Mouse (Mus musculus): ENCODE measurements at regions not wholly inside any gene's neighbourhood (a gene's known extent, or its start where the extent isn't known, plus 50 kb on each side); places are given as distances from the start of the nearest gene placed in this dataset.

DNA sequence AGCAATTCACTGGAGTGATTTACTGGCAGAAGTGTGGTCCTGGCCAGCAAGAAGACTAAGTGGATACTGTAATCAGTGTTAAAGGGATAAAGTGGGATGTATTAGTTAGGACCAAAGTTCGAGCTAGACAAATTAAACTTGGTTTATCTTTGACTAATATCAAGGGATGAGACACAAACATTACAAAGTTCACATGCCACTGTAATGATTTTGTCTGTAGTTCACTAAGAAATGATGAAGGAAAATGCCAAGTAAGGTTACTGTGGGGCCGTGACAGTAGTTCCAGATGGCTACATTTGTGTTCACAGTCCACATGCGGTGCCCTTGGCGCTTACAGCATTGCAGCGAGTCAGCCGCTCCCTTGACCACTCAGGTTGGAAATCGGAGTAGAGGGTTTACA is 458.2 kb upstream of the Pkn2 start:
- ATAC-seq, result no peak
- no peak overlapping the region for H3K4me2 ChIP-seq (ENCODE audit: low read depth, low read length)
- no peak overlapping the region for H3K4me3 ChIP-seq (ENCODE audit: low read length)
- no peaks in the 10 kb centered on the region for H3K27me3 ChIP-seq (replicated peaks; ENCODE audit: control insufficient read depth, insufficient read depth, low read length)
- H3K9me3 ChIP-seq (ENCODE audit: control insufficient read depth, low read length), result no peaks in the 10 kb centered on the region
- 84% methylated on average over 7 of the region's 7 CpGs for WGBS
- H3K4me1 ChIP-seq (ENCODE audit: control insufficient read depth, insufficient read depth, low read length), result no peaks in the 10 kb centered on the region
- H3K9ac ChIP-seq (ENCODE audit: low read depth, low read length), result no peak overlapping the region
- no peak overlapping the region for H3K27ac ChIP-seq (ENCODE audit: low read length)
- H3K36me3 ChIP-seq (ENCODE audit: control insufficient read depth, insufficient read depth, low read length), result no peaks in the 10 kb centered on the region

DNA sequence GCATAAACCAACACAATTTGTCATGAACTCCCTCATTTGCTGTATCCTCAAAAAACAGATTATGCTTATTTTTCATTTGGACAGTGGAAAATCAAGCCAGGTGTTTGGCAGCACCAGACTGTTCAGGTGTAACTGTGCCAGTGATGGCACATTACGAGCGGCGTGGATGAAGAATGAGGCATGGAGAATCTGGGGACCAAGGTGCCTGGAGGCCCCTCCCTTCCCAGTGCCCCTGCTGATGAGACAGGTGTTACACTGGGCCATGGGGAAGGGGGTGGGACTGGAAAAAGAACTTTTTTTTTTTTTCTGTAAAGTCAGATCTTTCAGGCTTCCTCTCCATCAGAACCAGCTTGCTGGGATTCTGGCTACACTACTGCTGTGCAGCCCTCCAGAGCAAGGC is 451.5 kb upstream of the Pkn2 start:
- H3K4me1 ChIP-seq (ENCODE audit: control insufficient read depth, insufficient read depth, low read length), result no peaks in the 10 kb centered on the region
- H3K4me3 ChIP-seq (ENCODE audit: low read length), result no peak overlapping the region
- 88% methylated on average over 3 of the region's 3 CpGs for WGBS
- no peak overlapping the region for H3K9ac ChIP-seq (ENCODE audit: low read depth, low read length)
- H3K36me3 ChIP-seq (ENCODE audit: control insufficient read depth, insufficient read depth, low read length), result no peaks in the 10 kb centered on the region
- H3K27ac ChIP-seq (ENCODE audit: low read length), result no peak overlapping the region
- ATAC-seq, result no peak
- H3K27me3 ChIP-seq (replicated peaks; ENCODE audit: control insufficient read depth, insufficient read depth, low read length), result no peaks in the 10 kb centered on the region
- no peaks in the 10 kb centered on the region for H3K9me3 ChIP-seq (ENCODE audit: control insufficient read depth, low read length)
- no peak overlapping the region for H3K4me2 ChIP-seq (ENCODE audit: low read depth, low read length)

DNA sequence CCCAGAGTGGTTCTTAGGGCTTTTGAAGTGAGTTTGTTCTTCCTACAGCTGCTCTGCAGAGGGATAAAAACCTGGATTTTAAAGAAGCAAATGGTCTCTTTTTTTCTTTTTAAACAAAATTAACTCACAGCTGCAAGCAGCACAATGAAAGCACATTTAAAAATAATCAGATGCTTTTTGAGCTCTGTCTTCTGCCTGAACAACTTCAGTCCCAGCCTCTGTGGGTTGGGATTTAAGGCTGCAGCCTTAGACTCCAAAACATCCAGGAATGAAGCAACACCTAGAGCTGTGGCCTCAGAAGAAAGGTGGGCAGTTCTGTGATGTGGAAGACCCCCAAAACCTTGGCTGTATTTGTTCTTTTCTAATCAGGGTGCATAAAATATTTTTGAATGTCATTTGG is 446.7 kb upstream of the Pkn2 start:
- Histone ChIP-seq H3K9me3 (ENCODE audit: control insufficient read depth, low read length) (no peaks in the 10 kb centered on the region), H3K27me3 (replicated peaks; ENCODE audit: control insufficient read depth, insufficient read depth, low read length) (no peaks in the 10 kb centered on the region), H3K27ac (ENCODE audit: low read length) (no peak overlapping the region), H3K4me3 (ENCODE audit: low read length) (no peak overlapping the region), H3K36me3 (ENCODE audit: control insufficient read depth, insufficient read depth, low read length) (no peaks in the 10 kb centered on the region), H3K4me2 (ENCODE audit: low read depth, low read length) (no peak overlapping the region), H3K9ac (ENCODE audit: low read depth, low read length) (no peak overlapping the region), H3K4me1 (ENCODE audit: control insufficient read depth, insufficient read depth, low read length) (no peaks in the 10 kb centered on the region; the same call in 1 of the 2 replicates)
- ATAC-seq, result no peak

DNA sequence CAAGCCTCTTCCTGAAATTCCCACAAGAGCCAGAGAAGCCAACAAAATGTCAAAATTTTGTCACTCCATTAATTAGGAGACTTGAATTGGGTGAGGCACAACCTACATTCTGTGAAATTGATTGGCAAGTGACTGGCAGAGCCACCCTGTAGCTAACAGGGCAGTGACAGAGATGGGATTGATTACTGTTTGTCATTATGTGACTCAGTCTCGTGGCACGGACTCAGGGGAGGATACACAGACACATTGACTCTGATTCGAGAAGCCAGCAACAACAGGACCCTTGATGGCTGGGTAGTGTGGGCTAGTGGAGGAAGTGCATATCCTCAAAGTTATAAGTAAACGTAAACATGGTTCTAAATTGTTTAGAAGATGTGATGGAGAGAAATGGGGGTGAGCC is 445.8 kb upstream of the Pkn2 start:
- Histone ChIP-seq H3K4me3 (ENCODE audit: low read length) (no peak overlapping the region), H3K4me1 (ENCODE audit: control insufficient read depth, insufficient read depth, low read length) (no peaks in the 10 kb centered on the region; the same call in 1 of the 2 replicates), H3K27ac (ENCODE audit: low read length) (no peak overlapping the region), H3K27me3 (replicated peaks; ENCODE audit: control insufficient read depth, insufficient read depth, low read length) (no peaks in the 10 kb centered on the region), H3K36me3 (ENCODE audit: control insufficient read depth, insufficient read depth, low read length) (no peaks in the 10 kb centered on the region), H3K9me3 (ENCODE audit: control insufficient read depth, low read length) (no peaks in the 10 kb centered on the region), H3K9ac (ENCODE audit: low read depth, low read length) (no peak overlapping the region), H3K4me2 (ENCODE audit: low read depth, low read length) (no peak overlapping the region)
- WGBS, result 43% methylated on average over 4 of the region's 4 CpGs
- no peak for ATAC-seq

DNA sequence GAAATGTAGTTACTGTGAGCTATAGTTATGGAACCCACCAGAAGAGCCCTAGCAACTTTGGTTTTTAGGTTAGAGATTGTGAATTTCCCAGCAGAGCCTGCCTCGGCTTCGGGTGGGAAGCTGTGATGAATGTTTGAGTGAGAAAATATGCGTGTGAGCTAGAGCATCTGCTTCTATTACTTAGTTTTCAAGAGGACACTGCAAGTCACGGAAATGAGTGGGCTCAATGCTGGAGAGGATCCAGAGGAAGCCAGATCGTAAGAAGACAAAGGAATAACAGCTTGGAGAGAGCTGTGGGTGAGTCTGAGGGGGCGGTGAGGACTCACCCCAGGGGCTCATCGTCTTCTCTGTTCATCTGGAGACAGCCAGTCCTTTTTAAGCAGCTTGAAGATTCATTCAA is 434.7 kb upstream of the Pkn2 start:
- no peak overlapping the region for H3K27ac ChIP-seq (ENCODE audit: low read length)
- no peak overlapping the region for H3K9ac ChIP-seq (ENCODE audit: low read depth, low read length)
- no peaks in the 10 kb centered on the region for H3K4me1 ChIP-seq (ENCODE audit: control insufficient read depth, insufficient read depth, low read length)
- H3K27me3 ChIP-seq (replicated peaks; ENCODE audit: control insufficient read depth, insufficient read depth, low read length), result no peaks in the 10 kb centered on the region
- no peaks in the 10 kb centered on the region for H3K36me3 ChIP-seq (ENCODE audit: control insufficient read depth, insufficient read depth, low read length)
- no peak for ATAC-seq
- H3K9me3 ChIP-seq (ENCODE audit: control insufficient read depth, low read length), result no peaks in the 10 kb centered on the region
- WGBS, result 46% methylated on average over 7 of the region's 7 CpGs
- no peak overlapping the region for H3K4me2 ChIP-seq (ENCODE audit: low read depth, low read length)
- no peak overlapping the region for H3K4me3 ChIP-seq (ENCODE audit: low read length)

DNA sequence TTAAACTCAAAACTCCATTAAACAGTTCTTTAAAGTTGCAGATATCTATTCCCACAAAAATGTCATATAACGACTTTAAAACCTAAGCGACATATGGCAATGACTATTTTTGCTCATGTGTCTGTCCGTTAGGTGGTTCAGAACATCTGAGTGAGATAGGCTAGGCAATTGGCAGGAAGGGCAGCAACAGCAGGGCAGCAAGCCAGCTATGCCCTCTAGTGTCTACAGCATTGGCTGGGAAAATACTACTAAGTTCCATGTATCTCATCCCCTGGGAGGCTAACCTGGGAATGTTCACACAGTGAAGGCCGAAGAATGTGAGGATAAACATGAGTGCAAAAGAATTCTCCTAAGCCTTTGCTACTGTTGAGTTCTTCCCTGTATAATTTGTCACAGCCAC is 410.0 kb upstream of the Pkn2 start:
- Histone ChIP-seq H3K9ac (ENCODE audit: low read depth, low read length) (no peak overlapping the region), H3K27ac (ENCODE audit: low read length) (no peak overlapping the region), H3K36me3 (ENCODE audit: control insufficient read depth, insufficient read depth, low read length) (no peaks in the 10 kb centered on the region), H3K4me3 (ENCODE audit: low read length) (no peak overlapping the region), H3K4me2 (ENCODE audit: low read depth, low read length) (no peak overlapping the region), H3K27me3 (replicated peaks; ENCODE audit: control insufficient read depth, insufficient read depth, low read length) (no peaks in the 10 kb centered on the region), H3K4me1 (ENCODE audit: control insufficient read depth, insufficient read depth, low read length) (no peaks in the 10 kb centered on the region), H3K9me3 (ENCODE audit: control insufficient read depth, low read length) (no peaks in the 10 kb centered on the region)
- WGBS, result 87% methylated on average over 4 of the region's 4 CpGs
- ATAC-seq, result no peak

DNA sequence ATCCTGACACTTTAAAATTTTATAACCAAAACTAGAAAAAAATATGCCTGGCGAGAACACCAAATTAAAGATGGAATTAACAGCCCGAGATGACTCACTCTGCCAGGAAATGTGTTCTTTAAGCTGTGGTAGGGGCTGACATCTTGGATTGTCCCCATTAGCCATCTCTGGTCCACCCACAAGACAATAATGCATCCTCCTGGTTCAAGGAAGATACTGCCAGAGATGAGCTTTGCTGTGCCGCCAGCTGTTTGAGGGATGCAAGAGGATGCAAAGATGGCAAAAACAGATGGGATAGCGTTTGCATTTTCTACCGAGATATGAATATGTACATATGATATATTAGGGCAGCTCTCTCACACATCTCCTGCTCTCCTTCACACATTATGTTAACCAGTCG is 382.3 kb upstream of the Pkn2 start:
- no peak overlapping the region for H3K4me3 ChIP-seq (ENCODE audit: low read length)
- no peak for ATAC-seq
- no peaks in the 10 kb centered on the region for H3K9me3 ChIP-seq (ENCODE audit: control insufficient read depth, low read length)
- H3K27me3 ChIP-seq (replicated peaks; ENCODE audit: control insufficient read depth, insufficient read depth, low read length), result no peaks in the 10 kb centered on the region
- H3K4me2 ChIP-seq (ENCODE audit: low read depth, low read length), result no peak overlapping the region
- no peaks in the 10 kb centered on the region for H3K4me1 ChIP-seq (ENCODE audit: control insufficient read depth, insufficient read depth, low read length)
- 88% methylated on average over 6 of the region's 6 CpGs for WGBS
- no peak overlapping the region for H3K27ac ChIP-seq (ENCODE audit: low read length)
- H3K36me3 ChIP-seq (ENCODE audit: control insufficient read depth, insufficient read depth, low read length), result no peaks in the 10 kb centered on the region
- H3K9ac ChIP-seq (ENCODE audit: low read depth, low read length), result no peak overlapping the region

DNA sequence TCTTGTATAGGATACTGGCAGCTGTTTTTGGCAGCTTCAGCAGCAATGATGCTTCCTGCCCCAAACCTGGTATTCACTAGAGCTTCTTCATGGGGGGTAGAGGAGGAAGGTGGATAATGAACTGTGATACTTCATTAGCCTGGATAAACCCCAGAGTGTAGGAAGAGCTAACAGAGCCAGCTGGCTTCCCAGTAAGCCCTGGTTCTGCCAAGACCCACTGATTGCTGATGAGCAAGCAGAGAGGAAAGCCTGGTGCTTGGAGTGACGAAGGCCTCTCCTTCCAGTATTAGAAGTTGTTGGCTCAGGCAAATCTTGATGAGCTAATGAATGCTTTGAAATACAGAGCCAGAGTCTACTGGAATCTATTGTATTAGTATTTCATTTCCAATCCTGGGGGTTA is 370.8 kb upstream of the Pkn2 start:
- H3K4me1 ChIP-seq (ENCODE audit: control insufficient read depth, insufficient read depth, low read length), result no peaks in the 10 kb centered on the region
- H3K9me3 ChIP-seq (ENCODE audit: control insufficient read depth, low read length), result no peaks in the 10 kb centered on the region
- no peak for ATAC-seq
- H3K4me2 ChIP-seq (ENCODE audit: low read depth, low read length), result no peak overlapping the region
- 90% methylated on average over 1 of the region's 1 CpGs for WGBS
- H3K27ac ChIP-seq (ENCODE audit: low read length), result no peak overlapping the region
- no peak overlapping the region for H3K9ac ChIP-seq (ENCODE audit: low read depth, low read length)
- no peaks in the 10 kb centered on the region for H3K27me3 ChIP-seq (replicated peaks; ENCODE audit: control insufficient read depth, insufficient read depth, low read length)
- H3K36me3 ChIP-seq (ENCODE audit: control insufficient read depth, insufficient read depth, low read length), result no peaks in the 10 kb centered on the region
- H3K4me3 ChIP-seq (ENCODE audit: low read length), result no peak overlapping the region

DNA sequence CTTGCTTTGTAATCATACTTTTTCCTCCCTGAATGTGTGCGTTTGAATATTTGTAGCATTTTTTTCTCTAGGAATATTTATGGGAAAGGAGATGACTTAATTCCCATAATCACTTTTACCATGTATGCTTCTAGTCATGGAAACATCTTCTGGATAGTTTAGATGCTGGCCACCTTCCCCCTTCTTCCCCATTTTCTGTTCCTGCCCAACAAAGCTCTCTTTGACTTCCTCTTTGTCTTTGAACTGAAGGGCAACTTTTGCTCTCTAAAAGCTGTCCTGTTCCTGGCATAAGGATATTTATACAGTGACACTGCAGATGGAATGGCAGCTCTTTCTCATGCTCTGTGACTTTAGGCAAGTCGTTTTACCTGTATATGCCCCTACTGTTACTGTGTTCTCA is 370.2 kb upstream of the Pkn2 start:
- H3K27ac ChIP-seq (ENCODE audit: low read length), result no peak overlapping the region
- WGBS, result 66% methylated on average over 2 of the region's 2 CpGs
- ATAC-seq, result no peak

DNA sequence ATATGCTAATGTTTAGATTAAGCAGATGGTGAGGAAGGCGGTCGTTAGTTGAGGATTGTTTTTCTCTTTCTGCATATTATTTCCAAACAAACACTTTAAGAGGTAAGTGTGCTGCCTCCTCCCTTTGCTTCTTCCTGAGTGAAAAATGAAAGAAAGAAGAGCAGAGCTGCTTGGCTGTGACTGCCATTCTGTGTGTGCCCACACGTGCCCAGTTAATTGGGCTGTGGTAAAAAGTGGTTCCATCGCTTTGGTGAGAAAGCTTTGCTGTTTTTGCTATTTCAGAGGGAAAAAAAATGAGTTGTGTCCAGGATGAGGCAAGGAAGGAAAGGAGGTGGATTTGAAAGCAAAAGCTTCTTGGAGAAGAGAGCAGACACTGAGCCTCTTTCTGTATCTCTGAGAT is 360.9 kb upstream of the Pkn2 start:
- no peak overlapping the region for H3K4me3 ChIP-seq (ENCODE audit: low read length)
- no peak for ATAC-seq
- 52% methylated on average over 4 of the region's 4 CpGs for WGBS
- H3K27ac ChIP-seq (ENCODE audit: low read length), result no peak overlapping the region
- no peaks in the 10 kb centered on the region for H3K27me3 ChIP-seq (replicated peaks; ENCODE audit: control insufficient read depth, insufficient read depth, low read length)
- H3K4me1 ChIP-seq (ENCODE audit: control insufficient read depth, insufficient read depth, low read length), result no peaks in the 10 kb centered on the region
- H3K9me3 ChIP-seq (ENCODE audit: control insufficient read depth, low read length), result no peaks in the 10 kb centered on the region
- H3K4me2 ChIP-seq (ENCODE audit: low read depth, low read length), result no peak overlapping the region
- no peaks in the 10 kb centered on the region for H3K36me3 ChIP-seq (ENCODE audit: control insufficient read depth, insufficient read depth, low read length)
- H3K9ac ChIP-seq (ENCODE audit: low read depth, low read length), result no peak overlapping the region

More for the DNA sequence above, 370.2 kb upstream of the Pkn2 start:
- H3K4me3 ChIP-seq (ENCODE audit: low read length), result no peak overlapping the region
- H3K9ac ChIP-seq (ENCODE audit: low read depth, low read length), result no peak overlapping the region
- no peak overlapping the region for H3K4me2 ChIP-seq (ENCODE audit: low read depth, low read length)
- no peaks in the 10 kb centered on the region for H3K4me1 ChIP-seq (ENCODE audit: control insufficient read depth, insufficient read depth, low read length)
- no peaks in the 10 kb centered on the region for H3K9me3 ChIP-seq (ENCODE audit: control insufficient read depth, low read length)
- no peaks in the 10 kb centered on the region for H3K27me3 ChIP-seq (replicated peaks; ENCODE audit: control insufficient read depth, insufficient read depth, low read length)
- H3K36me3 ChIP-seq (ENCODE audit: control insufficient read depth, insufficient read depth, low read length), result no peaks in the 10 kb centered on the region

Measured in intestine, embryonic 16.5 days (tissue).